In the genomic region with DNA sequence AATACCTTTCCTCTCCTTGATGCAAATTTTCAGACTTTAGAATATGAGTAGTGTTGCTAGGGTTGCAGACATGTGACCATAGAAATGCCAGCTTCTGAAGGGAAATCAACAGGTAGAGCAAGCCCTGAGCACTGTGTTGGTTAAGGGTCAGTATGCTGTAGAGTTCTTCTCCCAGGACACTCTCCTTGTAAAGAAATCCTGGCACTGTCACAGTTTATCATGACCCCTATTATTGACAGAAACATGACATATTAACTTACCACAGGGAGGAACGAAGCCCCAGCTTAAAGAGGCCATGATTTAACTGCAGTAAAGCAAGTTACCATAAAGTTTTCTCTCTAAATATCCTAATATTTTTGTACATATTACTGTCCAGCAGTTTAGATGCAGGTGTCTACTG, we compare ENCODE assay signal across 24 mouse cellular contexts.
DNase-seq lines count a peak whose midpoint lies in the region; ATAC-seq and TF ChIP-seq lines count a peak whose summit lies in the region.
"Had no signal": no experiment of that assay in that cellular context is flagged by ENCODE, and none has a peak within 500 bp of the region (broad histone marks: within the 10 kb centered on the region; RNA-seq: fewer than 3 reads in every experiment).

No protein-coding gene starts in this region.

- peak overlapping the region; percentile 43 for H3K27ac ChIP-seq in gastrocnemius, adult 2 months
- H3K27ac ChIP-seq in liver, adult 2 months (replicated peaks; ENCODE audit: insufficient read depth, low read depth, low read length), result no peak overlapping the region
- H3K27ac ChIP-seq in liver, embryonic 12.5 days, result no peak overlapping the region
- H3K27ac ChIP-seq in midbrain, embryonic 11.5 days (ENCODE audit: low read depth, low read length), result no peak overlapping the region
- H3K27ac ChIP-seq in midbrain, embryonic 14.5 days (replicated peaks; ENCODE audit: low read depth, low read length), result no peak overlapping the region
- H3K27ac ChIP-seq: embryonic facial prominence, embryonic 10.5 days; embryonic facial prominence, embryonic 12.5 days; forebrain, embryonic 13.5 days; forebrain, embryonic 15.5 days had no signal

- no peak for TF ChIP-seq CTCF in gastrocnemius, adult 2 months (IDR thresholded peaks at IDR 0.05)
- TF ChIP-seq CTCF in liver, adult 2 months (IDR thresholded peaks at IDR 0.05; ENCODE audit: low read depth, low read length), result no peak

- no peaks in the 10 kb centered on the region for H3K36me3 ChIP-seq in liver, adult 2 months (ENCODE audit: control insufficient read depth, insufficient read depth, low read length)
- H3K36me3 ChIP-seq in liver, embryonic 12.5 days, result peaks cover 22% of the 10 kb centered on the region
- H3K36me3 ChIP-seq in midbrain, embryonic 11.5 days (ENCODE audit: control insufficient read depth, insufficient read depth, low read length), result no peaks in the 10 kb centered on the region
- H3K36me3 ChIP-seq in midbrain, embryonic 14.5 days (ENCODE audit: control insufficient read depth, insufficient read depth, low read length), result no peaks in the 10 kb centered on the region
- H3K36me3 ChIP-seq: embryonic facial prominence, embryonic 10.5 days; embryonic facial prominence, embryonic 12.5 days; forebrain, embryonic 15.5 days; G1E had no signal

- no peak for DNase-seq in gastrocnemius, adult 2 months
- DNase-seq in gastrocnemius, postnatal 25 days, result no peak
- DNase-seq in liver, adult 2 months (ENCODE audit: extremely low read depth, low read depth, low spot score), result peak; percentile 85
- peak; percentile 47 for DNase-seq in midbrain, embryonic 11.5 days (ENCODE audit: low spot score, missing footprints)
- no peak for DNase-seq in midbrain, embryonic 14.5 days
- DNase-seq: adrenal gland, adult 8-10 months; adrenal gland, postnatal 14 days; adrenal gland, postnatal 36 days; B cell, adult 2 months; cerebellum, adult 11-12 months; cerebellum, adult 2 months; cerebellum, adult 9-10 months; cerebellum, postnatal 10 days; cerebellum, postnatal 25 days had no signal

- intact Hi-C loops in gastrocnemius, adult 2 months (cut with DNase I), result no loop called here

- H3K27me3 ChIP-seq in liver, adult 2 months (ENCODE audit: control insufficient read depth, insufficient read depth, low read length), result no peaks in the 10 kb centered on the region
- H3K27me3 ChIP-seq in liver, embryonic 12.5 days (replicated peaks), result no peaks in the 10 kb centered on the region
- no peaks in the 10 kb centered on the region for H3K27me3 ChIP-seq in midbrain, embryonic 11.5 days (ENCODE audit: control insufficient read depth, insufficient read depth, low read length)
- no peaks in the 10 kb centered on the region for H3K27me3 ChIP-seq in midbrain, embryonic 14.5 days (ENCODE audit: control insufficient read depth, insufficient read depth, low read length)
- H3K27me3 ChIP-seq: CH12.LX; embryonic facial prominence, embryonic 12.5 days; forebrain, embryonic 13.5 days; forebrain, embryonic 15.5 days; Patski had no signal

- no peaks in the 10 kb centered on the region for H3K79me2 ChIP-seq in liver, adult 2 months (ENCODE audit: control insufficient read depth, insufficient read depth, low read length)

- H3K4me1 ChIP-seq in liver, adult 2 months (ENCODE audit: control insufficient read depth, insufficient read depth, low read length), result peaks cover 10% of the 10 kb centered on the region; the same call in 1 of the 2 replicates
- no peaks in the 10 kb centered on the region for H3K4me1 ChIP-seq in liver, embryonic 12.5 days
- no peaks in the 10 kb centered on the region for H3K4me1 ChIP-seq in midbrain, embryonic 11.5 days (ENCODE audit: control insufficient read depth, insufficient read depth, low read length)
- no peaks in the 10 kb centered on the region for H3K4me1 ChIP-seq in midbrain, embryonic 14.5 days (ENCODE audit: control insufficient read depth, insufficient read depth, low read length)
- H3K4me1 ChIP-seq: embryonic facial prominence, embryonic 12.5 days; forebrain, embryonic 15.5 days had no signal

- H3K9me3 ChIP-seq in liver, embryonic 12.5 days (replicated peaks), result no peaks in the 10 kb centered on the region
- H3K9me3 ChIP-seq in midbrain, embryonic 11.5 days (ENCODE audit: control insufficient read depth, low read length), result no peaks in the 10 kb centered on the region
- no peaks in the 10 kb centered on the region for H3K9me3 ChIP-seq in midbrain, embryonic 14.5 days (ENCODE audit: control insufficient read depth, low read length)
- H3K9me3 ChIP-seq: embryonic facial prominence, embryonic 10.5 days; embryonic facial prominence, embryonic 12.5 days; forebrain, embryonic 13.5 days; forebrain, embryonic 15.5 days; G1E had no signal

- no peak for ATAC-seq in liver, embryonic 12.5 days
- ATAC-seq in midbrain, embryonic 11.5 days (ENCODE audit: low FRiP score), result no peak
- ATAC-seq in midbrain, embryonic 14.5 days (ENCODE audit: low FRiP score, low TSS enrichment), result no peak
- ATAC-seq: activated CD4-positive, CD25-positive, alpha-beta regulatory T cell, adult 4 months; CD4-positive, CD25-positive, alpha-beta regulatory T cell, adult 4 months; forebrain, embryonic 13.5 days; forebrain, embryonic 15.5 days; Patski had no signal

- H3K4me3 ChIP-seq in gastrocnemius, adult 2 months, result no peak overlapping the region
- H3K4me3 ChIP-seq in liver, adult 2 months (ENCODE audit: insufficient read depth, low read depth, low read length), result no peak overlapping the region
- no peak overlapping the region for H3K4me3 ChIP-seq in liver, embryonic 12.5 days
- H3K4me3 ChIP-seq in midbrain, embryonic 11.5 days (ENCODE audit: low read depth, low read length), result no peak overlapping the region
- H3K4me3 ChIP-seq in midbrain, embryonic 14.5 days (replicated peaks; ENCODE audit: low read depth, low read length), result no peak overlapping the region
- H3K4me3 ChIP-seq: embryonic facial prominence, embryonic 10.5 days; embryonic facial prominence, embryonic 12.5 days; forebrain, embryonic 13.5 days; forebrain, embryonic 15.5 days had no signal

- H3K9ac ChIP-seq in liver, adult 2 months (ENCODE audit: low read depth, low read length), result no peak overlapping the region
- no peak overlapping the region for H3K9ac ChIP-seq in liver, embryonic 12.5 days
- no peak overlapping the region for H3K9ac ChIP-seq in midbrain, embryonic 11.5 days (ENCODE audit: low read length)
- no peak overlapping the region for H3K9ac ChIP-seq in midbrain, embryonic 14.5 days (replicated peaks; ENCODE audit: low read length)
- H3K9ac ChIP-seq: embryonic facial prominence, embryonic 12.5 days; forebrain, embryonic 13.5 days; forebrain, embryonic 15.5 days had no signal

- WGBS in liver, adult 2 months, result 21% methylated on average over 1 of the region's 1 CpGs
- 68% methylated on average over 1 of the region's 1 CpGs for WGBS in liver, embryonic 12.5 days (ENCODE audit: insufficient replicate concordance)
- WGBS in midbrain, embryonic 11.5 days, result 83% methylated on average over 1 of the region's 1 CpGs
- 80% methylated on average over 1 of the region's 1 CpGs for WGBS in midbrain, embryonic 14.5 days

- no peak overlapping the region for H3K4me2 ChIP-seq in liver, embryonic 12.5 days
- no peak overlapping the region for H3K4me2 ChIP-seq in midbrain, embryonic 11.5 days
- no peak overlapping the region for H3K4me2 ChIP-seq in midbrain, embryonic 14.5 days (ENCODE audit: low read length)
- H3K4me2 ChIP-seq: embryonic facial prominence, embryonic 12.5 days; forebrain, embryonic 13.5 days; forebrain, embryonic 15.5 days had no signal

- TF ChIP-seq POLR2A in liver, adult 2 months (IDR thresholded peaks at IDR 0.05; ENCODE audit: extremely low read depth, insufficient read depth, low read length), result no peak

Comparison
In these comparisons a context has a peak if more than half of its experiments do, and no peak if none do; other contexts are left out.
1. DNase-seq: peak in liver, adult 2 months (single experiment) and midbrain, embryonic 11.5 days (single experiment); none in gastrocnemius, adult 2 months (single experiment), gastrocnemius, postnatal 25 days (single experiment) and midbrain, embryonic 14.5 days (single experiment).